Mouse (Mus musculus): ENCODE results near the gene Il1r1.

DNA sequence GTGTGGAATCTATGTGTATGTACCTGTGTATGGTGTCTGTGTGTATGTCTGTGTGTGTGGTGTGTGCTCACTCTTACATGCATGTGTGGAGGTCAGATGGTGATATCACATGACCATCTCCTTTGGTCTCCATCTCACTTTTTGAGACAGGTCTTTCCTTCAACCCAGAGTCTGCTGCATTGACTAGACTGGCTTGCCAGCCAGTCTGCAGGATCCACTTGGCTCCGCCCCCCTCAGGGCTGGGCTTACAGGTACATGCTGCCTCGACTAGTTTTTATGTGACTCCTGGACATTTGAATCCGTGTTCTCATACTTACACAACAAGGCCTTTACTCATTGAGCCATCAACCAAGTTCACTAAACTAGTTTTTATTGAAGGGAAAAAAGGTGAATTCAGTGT is 6.2 kb downstream of the Il1r1 start:
- TF ChIP-seq ETS1 (IDR thresholded peaks at IDR 0.05; ENCODE audit: low read depth, low read length): no peak
- TF ChIP-seq BHLHE40 (IDR thresholded peaks at IDR 0.05; ENCODE audit: borderline replicate concordance, low read depth, low read length): no peak
- no peak for TF ChIP-seq KAT2A (conservative IDR thresholded peaks at IDR 0.05; ENCODE audit: low read depth, low read length)
- no peak for TF ChIP-seq CTCF (IDR thresholded peaks at IDR 0.05 in 2 of 3, conservative IDR thresholded peaks at IDR 0.05 in 1 of 3; ENCODE audit: control insufficient read depth in 1 of 3, insufficient read depth in 1 of 3, low read depth in 2 of 3, low read length in 3 of 3, poor library complexity in 1 of 3, severe bottlenecking in 1 of 3)
- no peak for TF ChIP-seq ZNF384 (IDR thresholded peaks at IDR 0.05; ENCODE audit: low read depth, low read length)

All from MEL (cell line).